In genomic region chr14:24358295-24358951, GRCm38 (mm10) we compare ENCODE assay signal across 8 mouse cellular contexts.
DNase-seq lines count a peak whose midpoint lies in the region; ATAC-seq lines count a peak whose summit lies in the region.

No protein-coding gene starts in this region.

- peak; percentile 25 to 29 for DNase-seq in left cerebral cortex, adult 18-20 months (ENCODE audit: low spot score in 2 of 2)
- DNase-seq in left cerebral cortex, adult 11 months (ENCODE audit: low spot score): no peak
- peak; percentile 18 for DNase-seq in MN1 (ENCODE audit: low spot score)
- DNase-seq in c-Kit-positive CD71-negative TER-119-negative erythroid progenitor cells, embryonic 14.5 days (ENCODE audit: low read depth): peak; percentile 24
- peak; percentile 57 for DNase-seq in forelimb bud, embryonic 11.5 days (ENCODE audit: low read depth, low spot score)
- DNase-seq in left cerebral cortex, postnatal 14 days (ENCODE audit: low spot score in 2 of 2): peak; percentile 4 to 12
- peak; percentile 61 for DNase-seq in retina, embryonic 14.5 days (ENCODE audit: low spot score)

- no peak for ATAC-seq in erythroblast, adult 5-6 weeks (replicated peaks; ENCODE audit: low FRiP score, poor library complexity, severe bottlenecking)

- intact Hi-C loops in left cerebral cortex, postnatal 14 days (cut with DNase I): loop anchor here (5.0 kb wide), 1 partner anchor 51 kb away; no protein-coding TSS in a partner anchor
